Mouse (Mus musculus): ENCODE measurements at regions not wholly inside any gene's neighbourhood (a gene's known extent, or its start where the extent isn't known, plus 50 kb on each side); places are given as distances from the start of the nearest gene placed in this dataset.

DNA sequence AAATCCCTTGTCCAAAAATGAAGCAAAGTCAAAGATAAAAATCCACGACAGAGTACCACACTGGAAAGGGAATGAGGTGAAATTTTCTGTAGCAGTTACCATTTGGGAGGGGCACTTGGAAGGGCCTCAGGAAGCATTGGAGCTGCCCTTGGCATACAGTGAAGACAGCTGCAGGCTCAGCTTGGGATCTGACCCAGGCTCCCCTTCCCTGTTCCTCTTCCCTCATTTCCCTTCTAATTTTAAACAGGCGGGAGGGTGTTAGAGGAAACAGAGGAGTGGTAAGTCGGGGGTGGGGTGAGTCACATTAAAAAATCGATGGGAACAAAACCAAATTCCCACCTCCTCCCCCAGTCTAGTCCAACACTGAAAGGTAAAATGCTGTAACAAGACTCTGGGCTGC, 193.6 kb downstream of the Gm19410 start:
- TF ChIP-seq CTCF (IDR thresholded peaks at IDR 0.05; ENCODE audit: low read depth, low read length) (no peak), POLR2A (IDR thresholded peaks at IDR 0.05; ENCODE audit: extremely low read depth, insufficient read depth, low read length) (no peak)
